Mouse (Mus musculus) right cerebral cortex, postnatal 36 days (tissue): ENCODE measurements around the gene Apoh.

ENCODE experiments used
- DNase-seq, 2 experiments: peaks; one replicate each; pipeline ENCODE4 v3.0.0; 2022; ENCODE audit warnings: low spot score in 2 of 2, mixed read lengths in 1 of 2

The Apoh gene

DNA sequence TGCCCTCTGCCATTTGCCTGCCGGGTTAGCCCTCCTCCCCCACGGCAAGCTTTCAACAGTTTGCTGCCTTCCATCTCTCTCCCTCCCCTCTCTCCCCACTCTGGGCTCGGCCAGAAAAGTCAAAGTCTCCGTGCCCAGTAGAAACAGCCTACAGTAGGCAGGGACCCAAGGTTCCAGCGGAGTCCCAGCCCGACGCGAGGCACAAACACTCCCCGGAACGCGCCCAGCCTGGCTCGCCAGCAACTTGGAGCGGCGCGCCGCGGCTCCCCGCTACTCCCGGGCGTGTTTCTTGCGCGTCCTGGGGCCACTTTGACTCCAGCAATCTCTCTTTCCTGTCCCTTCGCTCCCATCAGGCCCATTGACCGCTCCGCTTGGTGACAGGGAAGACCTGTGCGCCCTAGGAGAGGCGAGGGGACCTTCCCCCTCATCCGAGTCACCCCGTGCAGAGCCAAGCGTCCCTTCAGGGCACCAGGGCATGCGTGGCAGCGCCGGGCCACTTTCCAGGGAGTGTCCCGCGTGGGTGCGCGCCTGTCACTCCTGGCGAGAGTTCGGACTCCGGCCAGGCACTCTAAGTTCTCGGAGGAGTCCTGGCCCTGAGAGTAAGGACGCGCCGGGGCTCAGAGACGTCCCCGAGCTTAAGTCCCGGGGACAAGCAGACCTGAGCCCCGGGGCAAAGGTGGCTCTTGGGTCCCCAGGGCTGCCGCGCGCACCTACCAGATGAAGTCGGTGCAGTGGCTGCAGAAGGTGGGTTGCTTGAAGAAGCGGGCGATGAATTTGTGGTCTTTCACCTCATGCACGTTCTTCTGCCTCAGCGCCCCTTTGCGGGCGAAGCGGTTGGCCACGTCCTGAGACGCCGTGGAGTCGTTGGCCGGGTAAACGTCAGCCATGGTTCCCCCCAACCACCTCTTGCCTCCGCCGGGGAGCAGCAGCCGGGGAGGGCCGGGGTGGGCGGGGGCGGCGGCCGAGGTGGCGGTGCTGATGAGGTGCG, at the start of gene Apoh:
Apoh (plus strand) TSS at position 574 of the 988 bp plus-strand sequence.
- DNase-seq, result peak in 1 of 2 experiments; percentile 28

DNA sequence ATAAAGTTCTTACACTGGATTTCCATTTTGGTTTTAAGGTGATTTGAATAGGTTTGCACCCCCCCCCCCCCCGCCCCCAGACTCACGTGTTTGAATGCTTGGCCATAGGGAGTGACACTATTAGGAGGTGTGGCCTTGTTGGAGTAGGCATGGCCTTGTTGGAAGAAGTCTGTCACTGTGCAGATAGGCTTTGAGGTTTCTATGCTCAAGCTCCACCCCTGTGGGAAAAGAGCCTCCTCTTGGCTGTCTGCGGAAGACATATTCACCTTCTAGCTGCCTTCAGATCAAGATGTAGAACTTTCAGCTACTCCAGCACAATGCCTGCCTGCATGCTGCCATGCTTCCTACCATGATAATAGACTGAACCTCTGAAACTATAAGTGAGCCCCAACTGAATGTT, 49.3 kb upstream of the Apoh start:
- no peak for DNase-seq

DNA sequence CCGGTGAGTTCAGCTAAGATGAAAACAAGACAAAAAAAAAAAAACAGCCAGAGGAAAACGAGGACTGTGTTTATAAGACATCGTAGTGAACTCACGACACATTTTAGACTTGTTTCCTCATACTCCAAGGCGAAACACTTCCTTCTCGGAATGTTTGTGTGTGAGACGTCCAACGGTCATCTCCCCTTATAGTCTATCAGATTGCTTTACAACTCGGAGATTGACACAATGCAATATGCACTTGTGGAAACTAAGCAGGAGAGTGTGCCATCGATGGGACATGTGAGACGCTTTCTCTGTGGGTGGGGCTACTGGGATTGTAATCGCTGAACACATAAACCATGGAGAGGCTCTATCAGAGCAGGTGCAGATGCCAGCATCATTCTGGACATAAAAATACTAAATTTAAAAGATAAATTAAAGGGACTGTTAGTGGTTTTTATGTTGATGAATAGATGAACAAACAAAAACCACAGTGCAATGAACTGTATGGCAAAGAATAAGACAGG, 48.8 kb upstream of the Apoh start:
- no peak for DNase-seq

DNA sequence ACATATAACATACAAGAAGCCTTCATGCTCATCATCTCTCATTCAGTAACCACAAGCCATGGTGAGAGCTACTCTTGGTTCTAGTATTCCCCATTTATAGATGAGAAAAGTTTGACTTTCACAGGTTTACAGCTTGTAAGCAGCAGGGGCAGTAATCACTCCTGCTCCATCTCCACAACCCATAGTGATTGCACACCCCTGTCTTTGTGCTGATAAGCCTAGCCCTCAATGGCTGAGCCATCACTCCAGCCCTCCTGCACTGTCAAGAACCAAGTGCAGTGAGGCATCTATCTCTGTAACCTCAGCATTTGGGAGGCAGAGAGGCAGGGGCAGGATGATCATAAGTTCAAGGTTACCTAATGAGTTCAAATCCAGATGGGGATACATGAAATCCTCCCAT, 47.8 kb upstream of the Apoh start:
- DNase-seq, result no peak

DNA sequence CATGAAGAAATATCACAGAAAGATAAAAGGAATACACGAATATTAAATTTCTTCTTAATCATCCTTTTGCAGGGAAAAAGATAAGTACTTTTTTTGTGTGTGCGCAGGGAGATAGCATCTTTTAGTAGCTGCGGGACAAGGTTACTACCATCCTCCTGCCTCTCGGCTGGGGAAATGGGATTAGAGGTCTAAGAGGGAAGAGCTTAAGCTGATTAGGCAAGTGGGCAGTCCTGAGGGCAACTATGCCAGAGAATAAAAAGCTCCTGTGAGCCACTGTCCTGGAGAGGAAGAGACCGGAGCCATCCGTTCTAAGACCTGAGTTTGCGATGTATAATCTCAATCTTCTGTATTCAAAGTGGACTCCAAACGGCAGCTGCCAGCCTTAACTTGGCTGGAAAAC, 45.2 kb upstream of the Apoh start:
- DNase-seq, result no peak

DNA sequence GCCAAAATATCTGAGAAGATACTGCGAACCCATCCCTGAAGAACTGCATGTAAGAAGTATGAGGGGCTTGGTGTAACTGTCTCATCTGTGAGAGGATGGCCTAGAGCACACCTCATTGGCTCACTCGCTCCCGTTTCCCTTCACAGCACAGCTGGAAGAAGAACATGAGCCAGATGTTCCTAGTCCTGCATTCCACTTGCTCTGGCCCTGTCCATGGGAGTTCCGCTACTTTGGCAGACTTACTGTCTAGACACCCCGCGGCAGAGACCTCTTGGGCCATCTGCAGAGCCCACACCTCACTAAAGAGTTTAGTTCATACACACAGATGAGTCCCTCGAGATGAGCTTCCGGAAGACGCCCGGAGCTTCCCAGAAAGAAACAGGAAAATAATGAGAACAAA, 43.2 kb upstream of the Apoh start:
- no peak for DNase-seq

DNA sequence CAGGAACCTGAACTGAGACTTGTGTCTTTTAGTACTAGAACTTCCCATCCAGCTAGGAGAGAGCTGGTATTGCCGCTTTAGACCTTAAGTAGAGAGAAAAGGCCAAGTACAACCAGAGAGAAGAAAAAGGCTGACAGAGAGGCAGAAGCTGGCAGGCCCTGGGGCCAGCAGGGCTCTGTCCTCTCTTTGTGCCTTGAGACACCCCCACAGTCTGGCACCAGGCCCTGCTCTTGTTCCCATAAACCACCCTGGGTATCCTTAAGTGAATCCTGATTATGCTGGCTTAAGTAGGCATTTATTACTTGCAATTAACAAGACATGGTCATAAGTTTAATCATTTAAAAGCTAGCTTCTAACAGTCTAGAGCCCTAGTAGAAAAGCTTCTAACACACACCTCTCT, 42.7 kb upstream of the Apoh start:
- DNase-seq, result no peak

DNA sequence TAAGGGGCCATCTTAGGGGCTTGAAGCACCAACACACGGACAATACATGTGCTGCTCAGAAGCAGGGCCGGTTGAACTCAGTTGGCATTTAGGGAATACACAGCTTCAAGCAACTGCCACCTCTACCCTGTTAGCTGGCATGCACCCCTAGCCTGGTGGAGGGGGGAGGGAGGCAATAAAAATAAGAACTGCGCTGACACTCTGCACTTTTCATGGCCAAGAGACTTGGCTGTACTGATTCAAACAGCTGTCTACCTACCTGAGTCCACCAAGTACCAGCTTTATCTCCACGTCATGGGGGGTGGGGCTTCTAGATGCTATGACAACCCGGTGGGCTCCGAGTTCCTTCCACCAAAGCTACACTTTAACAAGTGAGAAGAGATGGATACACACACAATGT, 42.1 kb upstream of the Apoh start:
- DNase-seq, result no peak

DNA sequence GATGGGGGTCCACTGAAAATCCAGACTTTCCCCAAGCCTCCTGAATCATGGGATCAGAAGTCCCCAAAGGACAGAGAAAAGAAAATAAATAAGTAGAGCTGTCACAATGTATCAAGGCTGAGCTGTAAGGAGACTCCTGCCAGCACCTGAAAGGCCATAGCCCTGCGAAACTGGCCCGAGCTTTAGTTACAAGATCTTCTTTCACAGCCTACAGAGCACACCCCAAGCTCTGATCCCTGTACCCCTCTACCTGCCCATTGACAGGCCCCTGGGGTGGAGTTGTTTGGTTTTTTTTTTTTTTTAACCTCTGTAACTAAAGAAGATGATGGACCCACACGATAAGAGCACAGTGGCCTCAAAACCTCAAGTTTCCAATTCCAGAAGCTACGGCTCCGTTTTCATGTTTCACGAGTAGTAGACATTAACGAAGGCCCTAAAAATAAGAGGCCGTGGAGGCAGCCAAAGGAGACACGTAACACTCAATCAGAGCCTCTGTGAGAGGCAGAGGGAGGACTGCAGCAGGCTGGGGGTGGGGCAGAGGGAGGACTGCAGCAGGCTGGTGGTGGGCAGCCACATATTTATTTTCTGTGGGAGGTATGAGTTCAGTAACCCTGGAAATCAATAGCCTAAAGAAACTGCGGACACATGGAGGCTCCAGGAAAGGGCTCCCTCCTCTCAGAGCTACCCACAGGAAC, 41.2 kb upstream of the Apoh start:
- no peak for DNase-seq

DNA sequence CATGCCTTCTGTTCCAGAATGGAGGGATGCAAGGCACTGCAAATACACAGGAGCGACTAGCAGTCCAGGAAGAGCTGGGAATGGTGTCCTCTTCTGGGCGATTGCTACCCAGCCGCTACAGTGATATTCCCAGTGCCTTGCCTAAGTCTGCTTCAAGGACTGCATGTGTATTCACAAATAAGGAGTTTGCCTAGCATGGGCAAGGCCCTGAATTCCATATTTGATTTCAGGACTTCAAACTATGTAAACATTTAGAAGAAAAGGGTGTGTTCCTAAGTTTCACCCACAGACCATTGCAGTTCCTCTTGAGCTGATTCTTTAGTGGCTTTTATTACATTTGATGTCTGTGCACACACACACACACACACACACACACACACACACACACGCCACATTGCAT, 39.4 kb upstream of the Apoh start:
- DNase-seq, result no peak

DNA sequence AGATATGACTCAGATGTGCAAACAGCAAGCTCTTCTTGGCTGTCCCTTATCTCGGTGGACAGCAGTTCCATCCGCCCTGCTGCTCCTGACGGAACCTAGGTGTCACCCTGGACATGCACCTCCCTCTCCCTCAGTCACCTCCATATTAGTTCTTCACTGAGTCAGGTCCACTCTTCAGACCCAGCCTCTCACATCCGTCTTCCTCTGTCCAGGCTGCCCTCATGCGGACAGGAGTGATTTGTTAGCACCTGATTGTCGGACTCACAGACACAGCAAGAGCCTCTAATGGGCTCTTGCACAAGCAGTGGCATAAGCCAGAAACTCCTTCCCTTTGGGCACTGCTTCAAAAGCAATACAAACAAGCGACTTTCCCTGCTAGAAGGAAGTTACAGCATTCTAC, 35.9 kb upstream of the Apoh start:
- DNase-seq, result no peak

DNA sequence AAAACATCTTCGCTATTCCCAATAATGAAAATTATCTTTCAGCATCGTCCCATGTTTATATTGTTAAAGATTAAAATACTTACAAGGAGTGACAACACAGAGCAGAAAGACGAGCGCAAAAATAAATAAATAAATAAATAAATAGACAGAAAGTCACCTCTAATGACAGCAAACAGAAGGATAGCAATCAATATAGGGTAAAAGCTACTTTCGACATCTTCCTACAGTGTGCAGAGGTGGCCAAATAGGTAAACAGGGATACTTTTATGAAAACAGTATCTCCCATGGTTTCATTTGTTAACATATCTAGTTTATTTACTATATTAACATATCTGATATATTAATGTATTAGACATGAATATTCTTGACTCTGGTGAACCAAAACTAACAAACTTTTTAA, 34.9 kb upstream of the Apoh start:
- no peak for DNase-seq

DNA sequence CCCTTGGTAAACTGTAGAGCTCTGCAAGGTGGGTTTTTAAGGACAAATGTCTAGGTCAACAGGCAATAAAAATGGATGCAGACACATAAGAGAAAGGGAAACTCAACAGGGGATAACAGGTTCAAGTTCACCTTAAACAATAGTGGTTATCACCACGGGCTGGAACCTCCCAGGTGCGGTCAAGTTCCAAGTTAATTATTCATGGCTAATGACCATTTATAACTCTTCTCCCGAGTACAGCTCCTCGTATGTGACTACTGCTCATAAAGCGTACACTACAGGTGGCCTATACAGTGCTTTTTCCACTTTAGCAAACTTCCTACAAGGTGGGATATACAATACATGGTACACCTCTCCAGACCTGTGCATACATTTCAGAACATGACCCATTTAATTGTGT, 33.4 kb upstream of the Apoh start:
- no peak for DNase-seq

DNA sequence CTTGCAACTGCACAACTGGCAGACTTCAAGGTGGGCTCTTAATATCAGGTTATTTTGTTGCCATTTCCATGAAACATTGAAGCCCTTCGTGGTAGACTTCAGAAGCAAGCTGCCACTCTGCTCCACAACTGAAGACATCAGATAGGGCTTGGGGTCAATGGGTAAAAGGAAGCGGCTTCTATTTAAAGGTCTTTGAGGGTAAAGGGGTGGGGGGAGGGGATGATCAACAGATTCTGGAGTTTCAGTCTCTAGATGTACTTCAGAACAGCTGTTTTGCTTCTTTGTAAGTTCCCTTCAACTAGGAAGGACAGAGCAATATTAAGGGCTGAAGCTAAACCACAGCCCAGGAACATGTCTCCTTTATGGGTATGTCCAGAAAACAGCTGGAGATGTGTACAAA, 31.2 kb upstream of the Apoh start:
- DNase-seq, result no peak

DNA sequence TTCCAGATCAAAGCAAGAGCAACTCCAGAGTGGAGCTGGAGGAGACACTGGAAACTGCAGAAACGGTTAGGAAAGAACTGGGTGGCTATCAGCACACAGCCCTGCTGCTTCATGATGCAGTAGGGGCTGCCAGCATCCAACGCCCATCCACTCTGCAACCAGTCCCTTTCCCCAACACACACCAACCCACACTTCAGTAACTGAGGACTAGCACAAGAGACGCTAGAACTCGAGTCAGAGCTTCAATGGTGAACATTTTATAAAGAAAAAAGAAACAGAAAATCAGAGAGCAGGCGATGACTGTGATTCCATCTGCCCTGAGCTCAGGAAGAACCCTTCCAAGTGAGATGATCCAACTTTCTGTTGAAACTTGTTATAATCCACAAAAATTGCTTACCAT, 30.6 kb upstream of the Apoh start:
- no peak for DNase-seq

DNA sequence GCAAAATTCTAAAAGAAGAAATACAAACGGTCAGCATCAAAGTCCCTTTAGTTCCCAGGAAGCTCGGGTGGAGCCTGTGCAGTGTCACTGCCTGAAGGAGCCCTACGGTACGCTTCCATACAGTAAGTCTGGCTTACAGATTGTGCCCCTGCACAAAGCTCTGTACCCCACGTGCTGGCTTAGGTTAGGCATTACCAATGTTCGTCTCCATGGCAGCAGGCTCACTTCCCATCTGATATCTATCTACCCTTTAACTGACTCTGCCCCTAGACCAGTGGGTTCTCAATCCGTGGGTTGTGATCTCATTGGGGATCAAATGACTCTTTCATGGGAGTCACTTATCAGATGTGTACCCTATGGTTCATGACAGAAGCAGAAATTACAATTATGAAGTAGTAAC, 27.4 kb upstream of the Apoh start:
- DNase-seq, result no peak

DNA sequence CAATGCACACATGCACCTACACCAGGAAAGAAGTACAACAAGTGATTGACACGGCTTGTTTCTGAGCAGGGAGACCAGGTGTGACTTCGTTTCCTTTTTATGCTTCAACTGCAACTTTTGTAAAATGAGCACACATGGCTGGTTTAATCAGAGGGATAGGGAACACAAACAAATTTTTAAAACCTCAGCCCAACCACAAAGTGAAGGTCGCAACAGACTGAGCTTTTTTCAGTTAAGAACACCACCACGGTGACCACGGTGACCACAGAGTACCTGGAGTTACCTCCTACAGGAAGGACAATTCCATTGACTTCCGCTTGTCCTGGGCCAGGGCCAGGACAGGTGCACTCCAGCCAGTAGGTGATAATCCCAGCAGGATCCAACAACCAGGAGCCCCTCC, 25.3 kb upstream of the Apoh start:
- no peak for DNase-seq

DNA sequence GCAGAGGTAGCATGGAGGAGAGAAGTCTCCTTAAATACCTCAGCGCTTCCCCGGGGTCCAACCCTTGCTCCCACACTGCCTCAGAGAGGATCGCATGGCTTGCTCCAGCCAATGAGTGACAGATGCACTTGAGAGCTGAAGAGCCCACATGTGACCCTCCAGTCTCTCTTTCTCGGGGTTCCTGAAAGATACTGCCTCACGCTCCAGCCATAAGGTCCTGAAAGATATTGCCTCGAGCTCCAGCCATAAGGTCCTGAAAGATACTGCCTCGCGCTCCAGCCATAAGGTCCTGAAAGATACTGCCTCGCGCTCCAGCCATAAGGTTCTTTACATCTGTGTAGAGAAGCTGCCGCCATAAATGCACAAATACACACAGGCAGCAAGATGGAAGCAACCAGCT, 24.0 kb upstream of the Apoh start:
- DNase-seq, result no peak

DNA sequence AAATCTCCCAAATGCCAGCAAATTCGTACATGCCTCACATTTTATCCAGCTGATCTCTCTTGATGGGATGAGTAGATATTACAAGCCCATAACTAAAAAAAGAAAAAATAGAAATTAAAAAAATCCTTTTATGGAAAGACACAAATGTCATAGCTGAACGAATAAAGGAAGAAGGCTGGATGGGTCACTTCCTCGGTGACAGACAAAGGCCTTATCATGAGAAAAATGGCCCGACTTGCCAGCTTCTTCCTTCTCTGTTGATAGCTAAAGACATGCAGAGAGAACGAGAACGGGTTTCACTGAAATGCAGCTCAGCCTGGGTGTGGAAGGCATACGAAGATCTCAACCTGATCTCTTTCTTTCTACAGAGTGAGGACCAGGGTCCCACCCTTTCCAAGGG, 22.6 kb upstream of the Apoh start:
- no peak for DNase-seq

DNA sequence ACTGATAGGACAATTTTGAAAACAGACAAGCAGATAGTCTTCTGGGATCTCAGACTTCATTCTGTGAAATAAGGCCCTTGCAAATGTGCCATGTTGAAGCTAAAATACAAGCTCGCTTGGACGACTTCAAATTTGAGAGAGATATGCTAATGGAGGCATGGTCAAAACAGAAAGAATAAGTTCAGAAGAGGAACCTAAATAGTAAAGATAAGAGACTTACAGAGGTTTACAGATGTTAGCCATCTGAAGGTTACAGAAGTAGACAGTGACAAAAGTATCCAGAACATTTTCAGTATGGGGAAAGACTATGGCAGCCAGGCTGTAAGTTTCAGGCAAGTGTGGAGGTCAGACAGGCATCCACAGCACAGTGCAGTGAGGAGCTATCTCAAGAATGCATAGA, 21.0 kb upstream of the Apoh start:
- DNase-seq, result no peak

DNA sequence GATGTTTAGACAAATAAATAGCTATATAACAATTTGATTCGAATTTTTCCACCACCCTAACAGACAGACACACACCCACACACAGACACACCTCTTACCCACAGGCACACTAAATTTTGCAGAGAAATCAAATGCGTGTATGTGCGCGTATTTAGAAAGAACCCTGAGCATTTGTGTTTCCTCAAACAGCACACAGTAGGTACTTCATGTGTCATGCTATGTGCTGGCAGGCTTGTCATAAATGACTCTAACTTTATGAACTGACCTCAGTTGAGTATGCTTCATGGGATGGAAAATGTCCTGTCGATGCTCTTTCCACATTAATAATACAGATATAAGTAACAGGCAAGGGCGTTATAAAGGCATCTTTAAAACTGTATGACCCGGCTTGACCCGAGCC, 17.2 kb upstream of the Apoh start:
- DNase-seq, result no peak

DNA sequence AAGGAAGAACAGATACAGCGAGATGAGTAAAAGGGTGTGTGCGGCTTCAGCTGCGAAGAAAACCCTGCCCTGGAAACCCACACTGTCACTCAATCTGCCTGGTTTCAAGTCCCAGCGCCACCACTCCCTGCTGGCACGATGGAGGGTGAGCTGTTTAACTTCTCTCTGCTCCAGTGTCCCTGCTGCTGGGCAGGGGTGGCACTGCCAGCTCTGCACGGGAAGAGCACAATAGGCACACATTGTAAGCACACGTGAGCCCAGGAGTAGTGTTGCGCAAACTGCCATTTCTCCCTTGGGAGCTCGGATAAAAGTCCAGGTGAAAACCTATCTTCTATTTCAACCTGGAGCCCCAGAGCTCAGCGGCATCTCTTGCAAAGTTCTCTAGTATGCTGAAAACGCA, 12.3 kb upstream of the Apoh start:
- no peak for DNase-seq

DNA sequence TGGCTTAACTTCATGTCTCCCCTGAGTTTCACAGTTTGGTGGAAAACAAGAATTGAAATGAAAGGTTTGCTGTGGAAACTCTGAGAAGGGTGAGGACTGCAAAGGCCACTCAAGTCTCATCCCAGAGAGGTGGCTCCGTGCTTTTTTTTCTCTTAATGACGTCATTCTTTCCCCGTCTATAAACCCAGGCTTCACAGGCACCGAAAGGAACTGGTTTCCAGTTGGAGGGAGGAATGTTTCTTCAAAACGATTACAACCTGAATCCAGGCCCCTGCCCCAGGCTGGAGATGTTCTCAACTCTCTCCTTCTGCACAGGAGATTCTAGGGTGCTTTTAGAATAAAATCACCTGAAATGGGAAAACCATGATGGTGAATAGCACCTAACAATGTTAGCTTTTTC, 10.1 kb upstream of the Apoh start:
- no peak for DNase-seq
